Mouse (Mus musculus): Measurements from ENCODE around the gene Pamr1.

Pamr1 gene

DNA sequence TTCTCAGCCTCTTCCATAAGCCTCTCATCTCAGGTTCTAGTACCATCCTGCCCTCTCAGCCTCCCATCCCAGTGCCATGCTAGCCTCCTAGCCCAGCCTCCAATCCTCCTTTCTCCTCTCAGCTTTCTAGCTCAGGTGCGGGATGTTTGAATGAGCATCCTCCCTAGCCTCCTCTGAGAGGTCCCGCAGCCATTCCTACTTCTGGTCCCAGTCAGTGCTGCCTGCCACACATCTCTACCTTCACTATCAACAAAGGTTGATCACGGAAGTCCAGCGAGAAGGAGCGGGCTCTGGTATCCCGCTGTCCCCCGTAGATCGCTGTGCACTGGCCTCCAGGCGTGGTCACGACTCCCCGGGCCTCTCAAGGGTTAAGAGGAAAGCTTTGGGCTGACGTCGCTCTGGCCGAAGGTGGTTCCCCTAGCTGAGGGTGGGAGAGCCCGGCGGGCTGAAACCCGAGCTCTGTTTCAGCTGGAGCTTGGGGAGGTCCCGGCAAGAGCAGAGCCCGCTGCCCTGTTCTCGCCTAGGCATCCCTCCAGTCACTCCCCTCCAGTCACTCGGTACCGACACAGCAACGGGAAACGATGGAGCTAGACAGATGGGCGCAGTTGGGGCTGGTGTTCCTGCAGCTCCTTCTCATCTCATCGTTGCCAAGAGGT, at the start of gene Pamr1:
Gene Pamr1, plus strand, starts transcription at position 402 of the 656 bp plus-strand sequence.
- DNase-seq (ENCODE audit: low spot score), result peak; percentile 73

DNA sequence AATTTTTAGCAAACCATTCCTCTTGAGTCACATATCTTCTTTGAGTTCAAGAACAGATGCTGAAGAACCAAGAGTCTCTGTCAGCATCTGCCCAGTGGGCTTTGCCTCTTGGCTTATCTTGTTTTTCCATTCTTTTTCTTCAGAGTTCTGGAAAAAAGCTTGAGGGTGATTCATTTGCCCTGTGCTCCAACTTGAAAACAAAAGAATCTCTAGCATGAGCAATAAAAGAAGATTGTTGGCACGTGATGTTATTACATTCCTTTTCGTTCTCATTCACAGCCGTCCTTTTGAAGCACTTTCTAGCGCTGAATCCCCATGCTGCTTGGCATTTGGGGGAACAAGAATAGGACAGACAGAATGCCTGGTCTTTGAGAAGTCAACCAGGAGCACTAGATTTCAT, 42.2 kb upstream of the Pamr1 start:
- DNase-seq (ENCODE audit: low spot score), result no peak

- DNase-seq (ENCODE audit: low spot score), result no peak
Observed at GRCm38 (mm10) chr2:102508154-102508553, 41.7 kb upstream of the Pamr1 start.

DNA sequence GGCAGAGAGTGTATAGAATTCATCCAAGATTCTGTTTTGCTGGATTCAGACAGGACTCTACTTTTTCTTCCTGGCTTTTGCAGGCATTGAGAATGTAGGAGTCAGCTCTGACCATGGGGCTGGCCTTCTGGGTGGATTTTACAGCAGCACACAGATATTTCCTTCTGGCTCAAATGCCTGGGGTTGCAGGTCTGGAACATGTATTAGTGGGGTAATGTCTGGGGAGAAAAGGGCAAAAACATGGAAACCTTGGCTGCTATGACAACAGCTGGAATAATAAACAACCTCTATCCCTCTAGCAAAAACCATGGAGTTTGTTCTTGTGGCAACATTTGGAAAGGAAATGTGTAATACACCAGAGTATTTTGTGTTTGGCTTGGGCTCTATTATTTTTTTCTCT, 29.9 kb upstream of the Pamr1 start:
- DNase-seq (ENCODE audit: low spot score), result no peak

DNA sequence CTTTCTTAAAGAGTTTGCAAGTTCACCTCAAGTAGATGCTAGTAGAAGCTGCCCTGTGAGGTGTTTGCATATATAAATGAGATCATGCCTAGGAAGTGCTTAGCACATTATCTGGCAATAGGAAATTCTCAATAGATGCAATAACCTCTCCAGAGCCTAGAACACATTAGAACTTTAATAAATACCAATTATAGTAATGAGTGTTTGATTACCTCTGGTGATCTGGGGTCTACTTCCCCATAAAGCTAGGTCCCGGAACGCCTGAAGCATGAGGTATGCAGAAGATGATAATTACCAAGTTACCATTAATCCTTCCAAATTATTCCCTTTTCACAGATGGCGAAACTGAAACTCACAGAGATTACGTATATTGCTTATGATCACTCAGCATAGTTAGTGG, 22.2 kb upstream of the Pamr1 start:
- DNase-seq (ENCODE audit: low spot score), result no peak

DNA sequence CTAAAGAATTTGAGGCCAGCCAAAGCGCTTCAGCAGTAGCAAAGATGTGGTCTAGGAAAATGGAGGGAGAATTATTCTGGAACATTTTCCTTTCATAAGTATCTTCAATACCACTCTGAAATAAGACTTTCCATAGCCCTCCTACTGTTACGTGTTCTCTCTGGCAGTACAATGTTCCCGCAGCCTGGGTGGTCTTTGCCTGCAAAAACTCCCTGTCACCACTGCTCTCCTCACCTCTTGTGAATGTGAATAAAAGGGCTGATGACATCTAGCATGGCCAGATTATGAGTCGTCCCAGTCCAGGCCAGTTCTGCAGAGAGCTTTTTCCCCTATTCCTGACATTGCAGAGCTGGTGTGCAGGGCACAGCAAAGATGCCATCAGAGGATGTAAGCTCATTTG, 16.4 kb upstream of the Pamr1 start:
- no peak for DNase-seq (ENCODE audit: low spot score)

- no peak for DNase-seq (ENCODE audit: low spot score)
Observed at GRCm38 (mm10) chr2:102536766-102537165, 13.0 kb upstream of the Pamr1 start.

DNA sequence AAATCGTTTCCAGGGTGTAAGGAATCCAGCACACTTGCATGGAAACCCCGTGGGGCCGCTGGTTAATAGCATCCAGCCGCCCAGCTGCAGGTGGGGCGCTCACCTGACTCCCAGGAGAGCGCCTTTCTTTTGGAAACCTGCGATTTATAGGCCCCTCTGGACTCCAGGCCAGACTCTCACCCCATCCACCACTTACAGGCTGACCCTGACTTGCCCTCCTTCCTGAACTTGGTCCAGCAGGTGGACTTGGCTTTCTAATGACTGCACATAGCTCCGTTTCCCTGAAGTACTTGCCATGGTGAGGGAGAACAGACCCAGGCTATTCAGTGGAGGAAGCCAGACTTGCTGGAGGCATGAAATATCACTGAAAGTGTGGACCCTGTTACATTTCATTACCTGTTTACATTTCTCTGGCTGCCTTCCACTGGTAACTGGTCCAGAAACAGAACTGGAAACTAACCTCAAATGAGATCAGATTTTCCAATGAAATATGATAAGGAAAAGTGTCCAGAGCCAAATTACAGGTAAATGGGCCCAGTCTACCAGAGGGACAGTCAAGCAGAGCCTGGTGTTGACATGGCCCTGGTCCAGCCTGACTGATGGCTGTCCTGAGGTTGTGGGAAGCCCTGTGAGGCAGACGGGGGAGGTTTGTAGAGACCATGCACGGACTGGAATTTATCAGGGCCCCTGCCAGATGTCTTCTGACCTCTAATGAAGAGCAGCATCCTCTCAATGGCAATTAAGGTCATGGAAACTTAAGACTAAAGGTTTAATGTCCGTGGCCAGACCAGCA, 9.2 kb upstream of the Pamr1 start:
- peak; percentile 17 for DNase-seq (ENCODE audit: low spot score)

- DNase-seq (ENCODE audit: low spot score), result no peak
Observed at GRCm38 (mm10) chr2:102541404-102542125, 8.2 kb upstream of the Pamr1 start.

GRCm38 (mm10) chr2:102543961-102544719, 5.7 kb upstream of the Pamr1 start:
- DNase-seq (ENCODE audit: low spot score), result no peak

DNA sequence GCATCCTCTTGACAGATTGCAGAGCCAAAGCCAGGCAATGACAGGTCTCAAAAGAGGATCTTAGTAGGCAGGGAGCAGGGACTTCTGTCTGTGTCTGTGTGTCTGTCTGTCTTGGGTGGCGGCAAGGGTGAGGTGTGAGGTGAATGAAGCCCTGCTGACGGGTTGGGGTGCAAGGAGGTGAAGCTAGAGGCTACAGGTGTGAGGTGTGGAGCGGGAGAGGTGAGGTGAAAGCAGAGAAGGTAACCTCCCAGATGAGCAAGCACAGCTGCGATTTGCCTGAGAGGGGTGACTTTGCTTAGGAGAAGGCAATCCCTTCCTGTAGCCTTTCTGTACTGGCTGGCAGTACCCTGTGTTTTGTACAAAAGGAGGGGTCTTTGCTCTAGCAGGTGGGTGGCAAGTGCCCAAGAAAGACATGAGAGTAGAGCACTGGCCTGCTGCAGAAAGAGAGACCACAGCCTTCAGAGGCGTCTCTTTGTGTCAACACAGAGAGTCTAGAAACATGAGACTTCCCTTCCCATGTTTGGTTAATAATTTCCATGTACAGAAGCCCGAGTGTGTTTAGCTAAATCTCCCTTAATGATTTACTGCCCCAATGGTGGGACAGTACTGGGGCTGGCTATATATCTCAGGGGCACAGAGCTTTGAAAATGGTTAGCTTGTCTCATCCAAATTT, 1.2 kb downstream of the Pamr1 start:
- no peak for DNase-seq (ENCODE audit: low spot score)

DNA sequence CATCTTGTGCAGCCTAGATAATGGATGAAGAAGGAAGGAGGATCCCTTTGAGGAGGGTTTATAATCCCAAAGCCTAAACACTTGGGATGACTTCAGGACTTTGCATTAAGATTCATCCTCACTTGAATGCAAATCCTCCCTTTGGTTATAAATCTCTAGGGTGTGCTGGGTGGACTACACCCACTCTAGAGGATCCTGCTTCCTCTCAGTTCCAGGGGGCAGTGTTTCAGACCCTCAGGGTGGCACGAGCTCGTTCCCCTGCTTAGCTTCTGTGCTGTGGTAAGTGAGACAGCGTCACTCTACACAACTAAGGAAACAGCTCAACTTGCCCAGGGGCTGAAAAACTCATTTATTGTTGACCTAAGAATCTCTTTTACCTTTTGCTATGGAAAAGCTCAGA, 1.8 kb downstream of the Pamr1 start:
- DNase-seq (ENCODE audit: low spot score), result no peak

- DNase-seq (ENCODE audit: low spot score), result peak; percentile 41
Observed at GRCm38 (mm10) chr2:102552095-102552537, 2.3 kb downstream of the Pamr1 start.

DNA sequence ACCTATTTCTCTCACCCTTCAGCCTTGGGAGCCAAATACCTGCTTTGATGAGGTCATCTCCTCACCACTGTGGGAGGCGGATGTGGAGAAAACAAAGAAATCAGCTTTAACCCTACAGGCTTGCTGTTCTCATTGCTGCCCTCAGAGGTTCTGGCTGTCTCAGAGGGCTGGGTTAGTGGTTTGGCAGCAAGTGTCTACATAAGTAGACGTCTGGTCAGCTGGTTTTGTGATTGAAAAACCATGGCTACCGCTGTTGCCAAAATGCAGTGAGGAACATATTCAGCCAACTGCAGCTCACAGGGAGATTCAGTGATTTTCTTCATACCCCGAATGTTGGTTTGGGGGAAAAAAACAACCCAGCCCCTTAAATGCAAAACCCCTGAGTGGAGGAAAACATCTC, 7.3 kb downstream of the Pamr1 start:
- DNase-seq (ENCODE audit: low spot score), result no peak

DNA sequence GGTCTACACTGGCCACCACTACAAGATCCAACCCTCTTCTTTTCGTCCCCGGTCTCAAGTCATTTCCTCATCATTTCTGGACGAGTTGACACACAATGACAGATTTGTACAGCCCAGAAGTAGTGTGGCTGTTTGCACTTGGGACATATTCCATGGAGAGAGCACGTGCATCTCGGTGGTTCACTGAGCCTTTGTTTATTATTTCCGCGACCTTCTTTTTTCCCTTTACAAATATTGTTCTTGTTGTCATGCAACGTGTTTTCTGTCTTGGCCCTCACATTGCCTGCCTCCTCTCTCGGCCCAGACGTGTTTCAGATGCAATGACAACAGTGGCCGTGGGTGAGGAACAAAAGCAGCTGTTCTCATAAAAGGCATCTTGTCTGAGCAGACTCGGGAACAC, 9.2 kb downstream of the Pamr1 start:
- no peak for DNase-seq (ENCODE audit: low spot score)

DNA sequence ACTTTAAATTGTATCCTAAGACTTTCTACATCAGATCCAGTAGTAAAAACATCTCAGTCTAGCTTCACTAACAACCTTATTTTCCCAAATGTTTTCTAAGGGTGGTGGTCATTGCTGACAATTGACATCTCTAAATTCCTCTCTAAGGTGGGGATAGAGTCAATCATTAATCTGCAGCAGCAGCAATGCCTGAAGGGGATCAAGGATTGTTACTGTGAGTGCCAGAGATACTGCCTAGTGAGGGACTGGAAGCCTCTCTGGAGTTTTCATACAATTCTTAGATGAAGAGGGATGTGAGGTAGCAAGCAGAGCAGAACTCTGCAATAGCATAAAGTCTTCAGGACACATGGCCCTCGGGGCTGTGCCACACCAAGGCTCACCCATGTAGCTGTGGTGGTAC, 14.0 kb downstream of the Pamr1 start:
- DNase-seq (ENCODE audit: low spot score), result no peak

- no peak for DNase-seq (ENCODE audit: low spot score)
Observed at GRCm38 (mm10) chr2:102579248-102579647, 29.4 kb downstream of the Pamr1 start.

DNA sequence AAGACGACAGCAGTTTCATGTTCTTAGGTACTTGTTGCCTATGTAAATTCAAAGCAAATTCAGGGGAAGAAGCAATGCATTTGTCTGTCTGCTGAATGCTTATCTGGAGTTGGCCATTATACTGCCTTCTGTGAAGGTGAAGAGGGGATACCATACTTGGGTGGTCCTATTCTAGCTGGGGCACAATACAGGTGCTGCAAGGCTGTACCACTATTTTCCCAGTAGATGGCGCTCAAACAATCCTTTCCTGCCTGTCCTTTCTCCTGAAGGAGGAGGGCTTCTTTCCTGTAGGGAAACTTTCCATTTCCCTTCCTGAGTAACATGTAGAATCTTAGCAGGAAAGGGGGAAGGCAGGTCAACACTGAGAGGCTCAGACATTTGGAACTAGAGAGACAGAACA, 40.2 kb downstream of the Pamr1 start:
- peak; percentile 80 for DNase-seq (ENCODE audit: low spot score)

GRCm38 (mm10) chr2:102594535-102594934, 44.7 kb downstream of the Pamr1 start:
- DNase-seq (ENCODE audit: low spot score), result no peak

DNA sequence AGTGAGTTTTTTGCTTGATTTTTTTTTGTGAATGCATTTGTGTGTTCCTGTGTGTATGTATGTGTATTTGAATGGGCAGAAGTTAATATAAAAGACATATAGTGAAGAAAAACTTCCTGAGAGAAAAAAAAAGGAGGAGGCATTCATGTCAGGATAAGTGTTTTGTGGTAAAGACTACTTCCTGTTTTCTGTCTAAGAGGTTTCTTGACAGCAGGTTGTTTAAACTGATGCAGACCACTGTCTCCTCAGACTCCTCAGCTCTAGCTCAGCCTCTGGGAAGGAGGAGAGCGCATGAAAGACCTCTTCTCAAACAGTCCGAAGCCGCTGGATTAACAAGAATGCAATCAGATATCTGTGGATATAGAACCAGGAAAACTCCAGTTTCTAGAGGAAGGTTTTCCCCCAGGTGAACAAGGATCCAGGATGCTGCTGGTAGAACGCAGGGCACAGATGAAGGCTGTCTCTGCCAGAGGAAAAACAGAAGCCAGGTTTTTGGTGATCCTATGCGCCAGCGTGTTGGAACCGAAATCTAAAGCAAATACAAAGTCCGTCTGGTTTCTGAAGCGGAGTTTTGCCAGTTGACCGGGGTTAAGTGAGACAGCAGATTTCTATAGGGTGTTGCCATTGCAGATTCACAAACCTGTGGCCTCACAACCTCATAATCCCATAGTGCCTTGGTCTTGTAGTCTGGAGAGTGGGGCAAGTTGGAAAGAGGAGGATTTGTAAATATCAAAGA, 45.8 kb downstream of the Pamr1 start:
- DNase-seq (ENCODE audit: low spot score), result no peak

Measured in embryo, embryonic 10.5 days (tissue).